Mouse (Mus musculus): ENCODE measurements around the gene Kif1b.
A peak's percentile ranks its signal among the peaks of the same experiment; 100 is the strongest.
"Not testable (repeated sequence)": the region's sequence is repeated elsewhere in the genome, so short reads cannot be mapped to it uniquely, and the experiment has no call there.

Kif1b gene

DNA sequence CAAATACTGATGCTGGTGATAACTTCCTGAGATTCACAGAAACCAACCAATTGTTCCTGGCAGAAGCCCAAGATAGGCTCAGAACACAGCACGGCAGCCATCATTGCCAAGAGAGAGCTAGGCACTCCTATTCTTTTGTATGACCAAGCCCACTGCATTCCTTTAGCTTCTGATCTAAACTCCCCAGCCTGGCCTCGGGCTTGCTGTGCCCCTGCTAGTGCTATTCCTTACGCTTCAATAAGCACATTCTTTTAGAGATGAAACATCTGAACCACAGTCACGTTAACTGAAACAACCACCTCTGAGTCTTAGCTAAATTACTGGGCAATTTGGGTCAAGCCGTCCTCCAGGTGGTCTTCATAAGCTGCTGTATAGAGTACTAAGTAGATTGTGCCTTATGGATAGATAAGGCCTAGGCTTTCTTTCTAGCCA lies 87.4 kb downstream of the Kif1b start:
- DNase-seq (ENCODE audit: low spot score): peak; percentile 71

DNA sequence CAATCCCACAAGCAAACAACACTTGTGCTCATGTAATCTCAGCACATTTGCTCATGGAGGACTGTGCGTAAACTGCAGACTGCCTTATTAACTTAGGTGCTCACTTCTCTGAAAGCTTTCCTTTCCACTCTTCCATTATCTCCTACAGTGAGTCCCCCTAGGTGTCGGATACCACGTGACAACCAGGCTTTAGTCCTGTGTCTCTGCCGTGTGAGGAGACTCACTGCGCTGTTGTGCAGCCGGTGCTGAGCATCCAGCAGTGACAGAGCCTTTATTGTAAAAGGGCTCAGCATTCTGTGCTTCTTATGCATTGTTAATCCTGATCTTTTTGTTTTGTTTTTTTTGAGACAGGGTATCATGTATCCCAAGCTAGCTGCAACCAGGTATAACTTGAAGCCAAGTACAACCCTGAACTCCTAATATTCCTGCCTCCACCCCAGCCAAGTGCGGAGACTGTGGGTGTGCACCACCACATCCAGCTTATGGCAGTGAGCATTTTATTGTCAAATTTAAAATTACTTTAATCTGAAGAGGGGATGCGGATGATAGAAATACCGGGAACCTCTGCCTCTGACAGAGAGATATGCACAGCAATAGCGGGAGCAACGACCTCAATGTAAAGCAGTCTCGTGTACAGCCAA lies 88.0 kb downstream of the Kif1b start:
- no peak for DNase-seq (ENCODE audit: low spot score)

DNA sequence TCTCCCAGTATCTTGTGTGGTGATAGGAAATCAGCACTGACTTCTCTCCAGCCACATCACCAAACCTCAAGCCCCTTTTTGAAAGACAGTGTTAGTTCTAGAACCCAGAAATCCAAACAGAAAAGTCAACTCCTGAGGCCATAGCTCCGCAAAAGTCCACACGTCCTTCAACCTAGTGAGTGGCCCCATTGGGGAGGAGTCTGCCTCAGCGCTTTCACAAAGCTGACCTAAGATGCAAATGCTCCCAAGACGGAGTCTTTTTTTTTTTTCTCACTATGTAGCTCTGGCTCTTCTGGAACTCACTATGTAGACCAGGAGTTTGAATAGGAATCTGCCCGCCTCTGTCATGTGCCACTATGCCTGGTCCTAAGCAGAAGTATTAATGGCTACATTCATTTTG lies 89.0 kb downstream of the Kif1b start:
- DNase-seq (ENCODE audit: low spot score): no peak

GRCm38 (mm10) chr4:149215982-149216381 lies 91.5 kb downstream of the Kif1b start:
- DNase-seq (ENCODE audit: low spot score): no peak

DNA sequence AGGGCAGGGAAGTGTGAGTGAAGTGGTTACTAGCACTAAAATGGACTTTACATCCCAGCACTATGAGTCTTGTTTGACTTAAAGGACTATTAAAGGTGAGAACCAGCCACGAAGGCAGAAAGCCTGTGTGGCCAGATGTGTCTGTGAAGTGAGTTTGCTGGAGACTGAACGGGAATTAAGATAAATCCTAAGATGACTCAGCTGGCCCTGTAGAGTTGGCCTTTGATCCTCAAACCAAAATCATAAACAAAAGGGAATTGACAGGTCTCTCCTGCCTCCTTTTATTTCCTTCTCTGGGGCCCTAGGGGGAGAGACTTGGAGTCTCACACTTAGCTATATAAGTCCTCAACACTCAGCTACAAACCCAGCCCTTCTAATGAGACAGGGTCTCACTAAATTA lies 92.1 kb downstream of the Kif1b start:
- DNase-seq (ENCODE audit: low spot score): no peak

GRCm38 (mm10) chr4:149214468-149214867 lies 93.0 kb downstream of the Kif1b start:
- DNase-seq (ENCODE audit: low spot score): not testable (repeated sequence)

GRCm38 (mm10) chr4:149213466-149213865 lies 94.0 kb downstream of the Kif1b start:
- DNase-seq (ENCODE audit: low spot score): no peak

GRCm38 (mm10) chr4:149211441-149211840 lies 96.1 kb downstream of the Kif1b start:
- not testable (repeated sequence) for DNase-seq (ENCODE audit: low spot score)

DNA sequence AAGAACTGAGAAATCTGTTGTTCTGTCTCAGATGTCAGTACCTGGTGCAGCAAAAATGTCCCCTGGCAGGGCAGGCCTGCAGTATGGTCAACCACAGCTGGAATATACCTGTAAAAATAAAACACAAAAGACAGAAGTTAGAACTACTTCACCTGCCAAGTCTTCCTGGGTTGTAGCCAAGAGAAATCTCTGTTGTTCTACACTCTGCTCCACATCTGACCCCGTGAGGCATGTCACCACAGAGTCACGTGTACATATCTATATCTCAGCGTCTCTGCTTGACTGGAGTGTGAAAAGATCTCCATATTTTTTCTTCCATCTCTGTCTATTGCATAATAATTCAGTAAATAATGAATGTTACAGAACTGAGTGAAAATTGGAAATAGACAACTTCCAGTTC lies 105.0 kb downstream of the Kif1b start:
- DNase-seq (ENCODE audit: low spot score): no peak

GRCm38 (mm10) chr4:149201110-149201509 lies 106.4 kb downstream of the Kif1b start:
- no peak for DNase-seq (ENCODE audit: low spot score)

- no peak for DNase-seq (ENCODE audit: low spot score)
These were observed 110.3 kb downstream of the Kif1b start for GRCm38 (mm10) chr4:149197180-149197579.

GRCm38 (mm10) chr4:149191103-149191502 lies 116.4 kb downstream of the Kif1b start:
- no peak for DNase-seq (ENCODE audit: low spot score)

DNA sequence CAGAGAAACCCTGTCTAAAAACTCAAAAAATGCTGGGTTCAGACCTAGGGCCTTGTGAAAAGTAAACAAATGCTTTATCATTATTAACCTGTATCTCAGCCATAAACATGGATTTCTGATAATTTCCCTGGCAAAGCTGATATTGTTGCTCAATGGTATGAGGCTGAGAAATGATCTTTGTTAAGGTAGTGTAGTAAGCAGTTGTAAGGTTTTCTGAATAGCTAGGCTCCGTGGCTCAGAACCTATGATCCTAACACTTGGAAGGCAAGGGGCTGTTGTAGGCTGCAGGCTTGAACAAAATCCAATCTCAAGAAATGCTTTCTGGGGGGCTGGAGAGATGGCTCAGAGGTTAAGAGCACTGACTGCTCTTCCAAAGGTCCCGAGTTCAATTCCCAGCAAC lies 118.9 kb downstream of the Kif1b start:
- DNase-seq (ENCODE audit: low spot score): no peak

- DNase-seq (ENCODE audit: low spot score): no peak
These were observed 124.7 kb downstream of the Kif1b start for GRCm38 (mm10) chr4:149182755-149183154.

- DNase-seq (ENCODE audit: low spot score): no peak
These were observed 125.3 kb downstream of the Kif1b start for GRCm38 (mm10) chr4:149182192-149182591.

DNA sequence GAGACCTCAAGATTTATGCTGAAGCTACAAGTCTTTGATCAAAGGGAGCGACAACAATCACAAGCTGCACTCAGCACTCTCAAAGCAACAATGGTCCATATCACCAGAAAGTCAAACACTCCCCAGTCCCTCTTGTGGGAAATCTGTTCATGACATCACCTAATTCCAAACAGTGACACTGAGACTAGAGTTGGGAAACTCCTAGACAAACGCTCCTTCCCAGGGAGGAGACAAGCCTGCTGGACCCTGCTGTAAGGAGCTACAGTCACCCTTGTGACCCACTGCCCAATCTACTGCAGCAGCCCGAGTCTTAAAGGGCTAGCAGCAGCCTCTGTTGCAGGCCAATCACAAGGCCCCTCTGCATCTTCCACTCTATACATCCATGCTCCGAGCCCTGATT lies 127.9 kb downstream of the Kif1b start:
- no peak for DNase-seq (ENCODE audit: low spot score)

DNA sequence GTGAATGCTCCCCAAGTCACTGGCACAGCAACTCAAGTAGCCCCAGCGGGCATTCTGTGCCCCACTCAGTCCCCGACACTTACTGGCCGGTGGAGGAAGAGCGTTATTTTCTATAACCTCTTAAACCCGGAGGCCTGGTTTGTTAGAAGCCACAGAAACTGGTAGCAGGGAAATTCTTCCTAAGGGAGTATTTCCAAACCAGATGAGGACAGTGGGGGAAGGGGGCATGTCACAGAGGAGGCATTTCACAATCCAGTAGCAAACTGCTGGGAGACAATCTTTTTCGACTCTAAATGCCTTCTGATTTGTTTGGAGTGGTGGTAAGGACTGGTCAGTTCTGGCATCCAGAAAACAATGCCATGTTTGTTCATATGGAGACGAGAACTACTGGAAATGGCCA lies 128.3 kb downstream of the Kif1b start:
- DNase-seq (ENCODE audit: low spot score): no peak

GRCm38 (mm10) chr4:149178328-149178727 lies 129.2 kb downstream of the Kif1b start:
- no peak for DNase-seq (ENCODE audit: low spot score)

- DNase-seq (ENCODE audit: low spot score): no peak
These were observed 130.4 kb downstream of the Kif1b start for GRCm38 (mm10) chr4:149177046-149177445.

DNA sequence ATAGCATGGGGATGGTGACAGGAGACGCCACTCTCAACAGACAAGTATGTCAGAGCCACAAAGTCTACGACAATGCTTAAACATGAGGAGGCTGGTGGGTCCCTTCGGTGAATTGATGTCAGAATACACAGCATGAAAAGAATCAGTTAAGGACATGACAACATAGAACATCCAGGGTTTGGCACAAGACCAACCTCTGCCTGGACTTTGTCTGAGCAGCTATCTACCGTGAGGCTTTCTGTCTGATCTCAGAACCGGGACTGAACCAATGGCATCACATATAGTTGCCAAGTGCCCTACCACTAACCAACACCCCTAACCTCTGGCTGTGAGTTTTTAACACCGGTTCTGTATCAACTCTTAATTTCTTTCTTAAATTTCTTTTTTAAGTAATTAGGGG lies 130.8 kb downstream of the Kif1b start:
- DNase-seq (ENCODE audit: low spot score): no peak

DNA sequence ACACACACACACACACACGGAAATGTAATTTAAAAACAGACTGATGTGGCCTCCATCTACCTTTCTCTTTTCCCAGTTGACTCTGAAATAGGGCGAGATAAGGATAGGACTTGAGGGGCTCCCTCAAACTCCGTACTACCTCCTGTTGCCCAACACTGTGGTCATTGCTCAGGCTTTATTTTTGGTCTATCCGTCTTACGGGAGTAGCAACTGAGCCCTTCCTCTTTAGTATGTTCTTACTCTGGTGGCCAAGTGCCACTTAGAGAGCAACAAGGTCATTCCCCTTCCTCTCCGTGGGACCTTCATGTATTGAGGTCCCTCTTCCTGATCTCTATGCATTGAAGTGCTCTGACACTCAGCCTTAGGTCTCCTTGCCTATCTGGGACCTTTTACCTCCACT lies 133.8 kb downstream of the Kif1b start:
- DNase-seq (ENCODE audit: low spot score): peak; percentile 37

DNA sequence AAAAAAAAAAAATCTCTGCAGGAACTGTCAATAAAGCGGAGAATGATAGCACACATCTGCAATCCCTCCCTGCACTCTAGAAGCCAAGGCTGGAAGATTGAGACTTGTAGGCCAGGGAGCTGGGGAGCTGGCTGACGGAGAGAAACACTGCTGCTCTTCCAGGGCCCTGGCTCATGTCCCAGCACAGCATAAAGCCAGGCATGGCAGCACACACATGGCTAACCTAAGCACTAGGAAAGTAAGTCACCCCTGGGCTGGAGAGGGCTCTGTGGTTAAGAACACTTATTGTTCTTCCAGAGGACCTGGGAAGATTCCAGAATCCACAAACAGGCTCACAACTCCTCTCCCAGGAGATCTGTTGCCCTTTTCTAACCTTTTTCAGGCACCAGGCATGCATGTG lies 134.8 kb downstream of the Kif1b start:
- no peak for DNase-seq (ENCODE audit: low spot score)

DNA sequence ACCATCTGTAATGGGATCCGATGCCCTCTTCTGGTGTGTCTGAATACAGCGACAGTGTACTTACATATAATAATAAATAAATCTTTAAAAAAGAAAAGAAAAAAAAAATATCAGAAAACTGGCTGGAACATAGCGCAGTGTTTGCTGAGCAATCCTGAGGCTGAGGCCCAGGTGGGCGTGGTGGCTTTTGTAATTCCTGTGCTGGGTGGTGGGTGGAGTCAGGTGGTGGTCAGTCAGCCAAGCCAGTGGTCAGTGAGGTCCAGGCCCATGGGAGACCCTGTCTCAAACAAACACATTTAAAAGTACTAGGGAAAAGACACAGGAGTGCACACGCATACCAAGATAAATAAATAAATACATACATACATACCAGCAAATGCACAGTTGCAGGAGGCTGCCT lies 135.4 kb downstream of the Kif1b start:
- no peak for DNase-seq (ENCODE audit: low spot score)

- DNase-seq (ENCODE audit: low spot score): no peak
These were observed 135.9 kb downstream of the Kif1b start for GRCm38 (mm10) chr4:149171581-149171981.
